Mouse (Mus musculus) cerebellum, postnatal 36 days (tissue): ENCODE data around the gene 9330182L06Rik.

Experiments used
- DNase-seq, 2 experiments: peaks; one replicate each; pipeline ENCODE4 v3.0.0; 2021 to 2022; ENCODE audit warnings: mixed read lengths in 2 of 2

The 9330182L06Rik gene

DNA sequence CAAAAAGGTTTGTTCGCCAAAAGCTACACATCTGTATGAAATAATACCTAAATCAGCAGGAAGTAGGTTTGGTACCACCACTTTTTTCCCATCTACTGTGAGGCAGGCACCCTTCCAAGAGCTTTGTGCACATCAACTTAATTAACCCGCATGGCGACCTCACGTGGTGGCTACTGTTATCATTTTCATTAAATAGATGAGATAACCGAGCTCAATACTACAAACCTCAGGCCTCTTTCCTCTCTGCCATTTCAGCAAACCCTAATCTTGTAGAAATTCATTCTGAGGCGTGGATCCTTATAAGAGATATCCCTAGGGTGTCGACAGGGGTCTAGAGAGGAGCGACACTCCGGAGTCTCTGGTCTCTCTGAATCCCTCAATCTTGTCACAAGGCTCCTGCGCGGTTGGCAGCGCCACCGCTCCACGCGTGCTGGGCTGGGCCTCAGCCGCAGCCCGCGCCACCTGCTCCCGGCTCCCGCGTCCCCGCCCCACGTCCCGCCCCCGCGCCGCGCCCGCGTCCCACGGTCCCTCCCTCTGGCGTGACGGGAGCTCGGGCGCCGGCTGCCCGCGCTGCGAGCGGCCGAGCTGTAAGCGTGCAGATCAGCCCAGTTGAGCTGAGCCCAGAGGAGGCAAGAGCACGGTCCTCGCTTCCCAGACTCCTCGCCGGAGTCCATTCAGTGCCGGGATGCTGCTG, at the start of gene 9330182L06Rik:
Gene 9330182L06Rik (plus strand): TSS at position 533 of the 694 bp plus-strand sequence.
- DNase-seq: peak; percentile 83 to 89

DNA sequence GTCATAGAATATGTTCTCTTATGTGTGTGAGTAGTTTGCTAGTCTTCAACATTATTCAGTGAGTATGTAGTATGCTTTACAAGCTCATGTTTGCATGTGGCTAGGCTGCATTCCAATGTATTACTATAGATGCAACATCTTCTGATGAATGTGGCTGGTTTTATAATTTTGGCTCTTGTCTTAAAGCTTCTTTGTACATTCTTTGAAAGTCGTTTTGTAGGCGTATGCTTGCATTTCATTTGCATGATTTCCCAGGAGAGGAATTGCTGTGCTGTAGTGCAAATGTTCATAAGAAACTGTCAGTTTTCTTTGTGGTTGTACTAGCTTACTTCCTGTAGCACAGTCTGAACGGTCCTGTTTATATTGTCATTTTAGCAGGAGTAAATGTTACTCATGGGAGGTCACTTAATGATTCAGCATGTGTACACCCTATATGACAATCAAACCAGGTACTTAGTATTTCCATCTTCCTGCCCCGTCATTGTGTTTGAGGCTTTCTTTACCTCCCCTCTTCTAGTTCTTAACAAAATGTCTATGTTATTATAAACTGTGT, 38.4 kb upstream of the 9330182L06Rik start:
- DNase-seq: no peak

DNA sequence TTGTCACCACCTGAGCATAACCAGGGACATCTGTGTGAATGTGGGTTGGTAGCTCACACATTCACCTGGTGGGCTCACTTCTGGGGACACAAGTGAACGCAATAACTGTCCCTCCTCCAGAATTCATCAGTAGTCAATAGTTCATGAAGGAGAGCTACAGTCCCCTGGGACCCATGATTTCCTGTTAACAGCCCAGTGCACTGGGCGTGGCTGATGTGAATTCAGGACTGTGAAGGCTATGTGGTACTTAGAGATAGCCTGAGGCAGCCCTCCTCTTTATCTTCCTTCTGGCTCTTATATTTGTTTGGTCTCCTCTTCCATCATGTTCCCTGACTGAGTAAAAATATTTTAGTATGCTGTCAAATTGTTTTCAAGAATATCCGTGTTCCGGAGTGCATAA, 1.6 kb upstream of the 9330182L06Rik start:
- DNase-seq: no peak

DNA sequence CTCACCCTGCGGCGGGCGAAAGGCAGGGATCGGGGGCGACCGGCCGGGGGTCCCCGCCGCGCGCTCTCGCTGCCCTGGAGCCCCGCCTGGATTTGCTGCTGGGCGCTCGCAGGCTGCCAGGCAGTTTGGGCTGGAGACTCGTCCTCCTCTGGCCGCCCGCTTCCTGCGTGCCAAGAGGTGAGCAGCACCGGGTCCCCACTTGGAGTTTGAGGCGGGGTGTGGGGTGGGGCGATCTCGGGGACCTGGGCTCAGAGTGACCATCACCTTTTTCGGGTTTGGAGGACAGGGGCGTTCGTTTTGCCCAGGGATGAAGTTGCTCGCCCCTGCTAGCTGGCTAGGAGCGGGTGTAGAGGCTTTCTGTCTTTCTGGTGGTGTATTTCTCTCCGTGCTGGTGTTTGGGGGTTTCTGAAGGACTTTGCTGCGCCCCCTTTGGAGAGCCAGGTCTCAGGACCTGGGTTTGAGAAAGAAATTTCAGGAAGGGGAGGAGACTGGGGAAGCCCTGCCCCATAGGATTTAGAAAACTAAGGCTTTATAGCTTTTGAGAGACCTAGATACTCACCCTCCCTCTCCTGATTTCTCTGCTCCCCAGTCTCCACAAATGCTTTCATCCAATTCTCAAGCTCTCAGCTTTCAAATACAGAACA, 484 bp downstream of the 9330182L06Rik start:
- DNase-seq: no peak

DNA sequence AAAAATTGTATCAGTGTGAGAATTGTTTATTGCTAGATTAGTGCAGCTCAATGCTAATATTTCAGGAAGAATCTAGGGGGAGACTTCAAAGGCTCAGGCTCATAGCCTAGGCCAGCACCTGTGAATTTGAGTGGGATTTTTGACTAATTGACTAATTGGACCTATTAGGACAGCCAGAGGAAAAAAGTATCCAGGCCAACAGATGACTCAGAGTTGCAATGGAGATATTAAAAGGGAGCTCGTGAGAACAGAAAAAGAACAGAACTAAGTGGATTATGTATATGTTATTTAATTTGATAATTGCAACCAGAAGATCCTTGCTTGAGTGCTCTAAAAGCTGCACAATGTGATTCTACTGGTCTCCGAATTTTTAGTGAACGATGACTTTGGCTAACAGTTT, 3.7 kb downstream of the 9330182L06Rik start:
- DNase-seq: no peak

DNA sequence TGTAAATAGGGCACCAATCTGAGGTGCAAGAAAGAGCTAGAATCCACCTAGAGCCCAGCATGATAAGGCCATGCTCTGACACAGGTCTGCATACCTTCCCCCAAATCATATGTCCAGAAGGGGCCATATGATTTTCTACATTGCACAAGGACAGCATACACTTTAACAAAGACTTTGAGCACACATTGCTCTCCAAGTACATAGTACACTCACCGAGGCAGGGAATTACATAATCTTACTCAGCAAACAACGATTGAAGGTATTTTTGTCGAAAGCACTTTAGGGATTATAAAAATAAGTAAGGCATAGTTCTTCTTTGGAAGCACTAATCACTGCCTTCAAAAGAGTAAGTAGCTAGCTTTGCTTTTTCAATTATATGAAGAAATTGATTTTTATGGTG, 7.1 kb downstream of the 9330182L06Rik start:
- no peak for DNase-seq

DNA sequence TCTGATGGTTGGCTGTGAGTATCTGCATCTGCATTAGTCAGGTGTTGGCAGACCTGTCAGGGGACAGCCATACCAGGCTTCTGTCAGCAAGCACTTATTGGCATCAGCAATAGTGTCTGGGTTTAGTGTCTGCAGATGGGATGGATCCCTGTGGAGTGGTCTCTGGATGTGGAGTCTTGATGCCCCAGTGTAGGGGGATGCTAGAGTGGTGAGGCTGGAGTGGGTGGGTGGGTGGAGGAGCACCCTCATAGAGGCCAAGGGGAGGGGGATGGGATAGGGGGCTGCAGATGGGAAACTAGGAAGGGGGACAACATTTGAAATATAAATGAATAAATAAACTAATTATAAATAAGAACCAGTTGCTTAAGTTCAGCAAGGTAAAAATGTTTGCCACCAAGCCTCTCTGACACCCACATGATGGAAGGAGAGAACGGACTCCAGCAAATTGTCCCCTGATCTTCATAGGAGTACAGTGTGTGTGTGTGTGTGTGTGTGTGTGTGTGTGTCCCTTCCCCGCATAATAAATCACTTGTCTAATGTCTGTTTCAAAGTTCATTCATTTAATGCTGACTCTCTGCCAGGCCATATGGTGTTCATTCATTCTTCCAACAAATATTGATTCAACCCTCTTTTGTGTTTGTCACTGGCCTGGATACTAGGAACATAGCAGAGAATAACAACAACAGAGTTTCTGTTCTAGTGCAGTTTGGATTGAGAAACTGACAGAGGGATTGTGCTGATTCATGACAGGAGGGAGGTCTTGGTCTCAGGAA, 30.0 kb downstream of the 9330182L06Rik start:
- DNase-seq: no peak

DNA sequence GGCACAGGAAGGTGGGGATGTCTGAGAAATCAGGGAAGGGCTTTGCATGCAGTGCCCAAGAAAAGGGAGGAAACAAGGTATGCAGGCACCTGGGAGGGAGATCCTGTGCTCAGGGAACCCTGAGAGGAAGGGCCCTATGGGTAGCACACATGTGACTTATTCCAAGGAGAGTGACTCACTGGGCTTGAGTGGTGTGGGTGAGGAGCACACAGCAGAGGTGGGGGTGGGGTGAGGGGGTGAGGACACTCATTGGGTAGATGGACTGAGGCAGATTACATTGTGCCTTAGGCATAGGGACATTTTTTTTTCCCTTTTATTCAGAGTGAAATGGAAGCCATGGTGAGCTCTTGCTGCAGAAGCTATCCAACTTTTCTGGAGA, 30.6 kb downstream of the 9330182L06Rik start:
- no peak for DNase-seq

DNA sequence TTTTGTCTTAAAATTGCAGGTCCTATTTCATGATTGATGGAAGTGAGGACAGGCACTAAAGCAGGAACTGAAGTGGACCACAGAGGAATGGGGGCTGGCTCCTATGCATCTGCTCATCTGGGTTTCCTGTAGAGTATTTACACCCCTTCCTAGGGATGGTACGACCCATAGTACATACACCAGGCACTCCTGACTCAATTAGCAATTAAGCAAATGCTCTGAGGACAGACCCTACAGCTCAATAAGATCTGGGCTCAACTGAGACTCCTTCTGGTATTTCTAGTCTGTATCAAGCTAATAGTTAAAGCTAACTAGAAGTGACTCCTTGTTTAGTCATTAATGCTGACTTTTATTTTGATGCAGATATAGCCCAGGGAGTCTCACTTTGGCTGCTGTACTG, 60.9 kb downstream of the 9330182L06Rik start:
- DNase-seq: no peak

DNA sequence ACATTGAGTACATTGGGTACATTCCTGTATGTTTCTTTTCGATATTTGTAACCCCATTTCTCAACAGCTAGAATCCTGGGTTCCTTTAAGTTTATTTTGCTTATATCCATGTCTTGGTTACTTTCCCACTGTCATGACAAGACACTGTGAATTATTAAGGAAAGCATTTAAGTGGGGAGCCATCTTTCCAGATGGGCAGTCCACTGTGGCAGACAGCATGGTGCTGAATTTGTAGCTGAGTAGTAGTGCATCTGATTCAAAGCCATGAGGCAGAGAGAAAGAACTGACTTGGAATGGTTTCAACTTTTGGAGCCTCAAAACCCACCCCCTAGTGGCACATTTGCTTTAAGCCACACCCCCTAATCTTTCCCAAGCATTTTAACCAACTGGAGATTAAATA, 61.6 kb downstream of the 9330182L06Rik start:
- no peak for DNase-seq

DNA sequence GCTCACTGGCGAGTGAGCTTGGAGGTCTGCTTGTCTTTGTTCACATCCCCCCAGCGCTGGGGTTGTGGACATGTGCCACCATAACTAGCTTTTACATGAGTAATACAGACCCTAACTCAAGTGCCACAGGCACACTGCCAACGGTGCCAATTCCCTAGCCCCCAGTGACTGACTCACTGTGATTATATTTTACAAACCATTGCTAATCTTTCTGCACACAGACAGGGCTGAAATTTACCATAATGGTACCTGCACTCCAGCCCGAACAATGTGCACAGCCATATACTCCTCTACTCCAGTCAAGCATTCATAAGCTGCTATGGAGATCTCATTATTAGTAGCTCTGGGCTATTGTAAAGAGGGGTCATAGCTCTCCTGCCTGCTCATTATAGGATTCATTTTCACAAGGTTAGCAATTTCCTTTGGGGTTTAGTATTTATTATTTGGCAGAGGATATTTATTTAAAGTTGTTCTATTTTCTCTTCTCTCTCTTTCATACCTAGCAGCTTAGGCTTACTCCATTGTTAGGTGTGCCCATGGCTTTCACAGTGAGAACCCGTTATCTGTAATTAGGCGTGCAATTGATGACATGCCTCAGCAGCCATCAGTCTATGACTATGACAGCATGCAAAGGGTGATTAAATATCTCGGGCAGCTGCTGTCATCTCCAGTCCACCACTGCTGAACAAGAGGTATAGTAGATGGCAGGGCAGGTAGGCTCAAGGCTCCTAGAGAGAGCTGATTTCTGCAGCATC, 73.0 kb downstream of the 9330182L06Rik start:
- no peak for DNase-seq

DNA sequence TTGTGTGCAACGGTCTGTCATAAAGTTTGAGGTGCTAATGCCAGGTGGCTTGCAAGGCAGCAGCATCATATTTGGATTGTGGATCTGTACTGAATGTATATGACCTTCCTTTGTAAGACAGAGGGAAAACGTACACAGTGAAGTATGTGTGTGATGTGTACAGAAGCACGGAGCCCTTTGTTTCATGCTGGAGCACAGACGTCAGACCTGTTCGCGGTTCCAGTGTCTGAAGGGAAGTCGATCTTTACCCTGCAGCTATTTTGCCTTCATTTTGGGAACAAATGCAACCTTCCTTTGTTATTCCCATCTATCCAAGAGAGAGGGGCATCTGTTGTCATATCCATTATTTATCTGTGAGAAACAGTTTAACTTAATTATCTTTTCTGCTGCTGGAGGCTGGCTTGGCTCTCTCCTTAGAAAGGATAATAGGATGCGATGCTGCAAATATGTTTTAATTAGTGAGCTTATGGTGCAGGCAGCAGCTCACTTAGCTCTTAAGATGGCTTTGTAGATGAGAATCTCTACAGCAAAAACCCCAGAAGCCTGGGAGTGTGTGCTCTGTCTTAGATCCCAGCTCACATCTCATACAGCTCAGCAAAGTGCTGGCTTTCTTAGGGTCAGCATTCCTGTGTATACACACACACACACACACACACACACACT, 73.7 kb downstream of the 9330182L06Rik start:
- no peak for DNase-seq

DNA sequence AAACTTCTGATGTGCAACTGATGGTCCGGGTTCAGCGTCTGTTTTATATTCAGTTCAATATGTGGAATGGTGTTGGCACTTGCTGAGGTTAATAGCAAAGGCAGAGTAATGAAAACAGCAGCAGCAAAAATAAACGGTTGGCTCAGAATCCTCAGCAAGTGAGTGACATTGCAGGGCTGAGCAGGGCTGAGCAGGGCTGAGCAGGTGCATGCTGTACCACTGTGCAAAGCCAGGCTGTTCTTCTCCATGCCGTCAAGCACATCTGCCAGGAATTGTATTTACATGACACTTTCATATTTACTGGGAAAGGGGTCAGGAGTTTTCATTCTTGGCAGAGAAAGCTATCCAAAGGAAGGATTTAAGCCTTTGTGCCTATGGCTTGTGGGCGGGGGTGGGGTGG, 78.7 kb downstream of the 9330182L06Rik start:
- peak in 1 of 2 experiments; percentile 24 for DNase-seq

DNA sequence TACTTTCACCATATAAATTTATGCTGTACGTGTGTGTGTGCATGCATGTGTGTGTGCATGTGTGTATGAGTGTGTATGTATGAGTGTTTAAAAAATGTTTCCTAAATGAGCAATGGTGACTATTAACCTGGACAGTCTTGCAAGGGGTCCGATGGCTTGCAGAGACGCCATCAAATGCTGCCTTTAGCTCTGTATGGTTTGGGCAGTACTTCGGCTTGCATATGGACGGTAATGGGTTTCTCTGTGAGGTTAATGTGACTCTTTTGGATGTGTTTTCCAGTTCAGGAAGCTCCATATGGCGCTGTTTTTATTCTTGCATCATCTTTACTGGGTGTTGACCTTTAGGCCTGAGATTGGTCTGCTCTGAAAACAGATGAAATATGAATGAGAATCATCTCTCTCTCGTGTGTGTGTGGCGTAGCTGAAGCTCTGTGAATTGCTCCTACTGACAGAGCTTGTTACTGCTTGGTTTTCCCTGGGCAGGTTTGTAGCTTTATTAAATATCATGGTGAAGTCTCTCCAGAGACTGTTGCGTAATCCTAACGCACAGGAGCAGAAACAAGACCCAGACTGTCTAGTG, 79.2 kb downstream of the 9330182L06Rik start:
- peak; percentile 22 to 57 for DNase-seq

DNA sequence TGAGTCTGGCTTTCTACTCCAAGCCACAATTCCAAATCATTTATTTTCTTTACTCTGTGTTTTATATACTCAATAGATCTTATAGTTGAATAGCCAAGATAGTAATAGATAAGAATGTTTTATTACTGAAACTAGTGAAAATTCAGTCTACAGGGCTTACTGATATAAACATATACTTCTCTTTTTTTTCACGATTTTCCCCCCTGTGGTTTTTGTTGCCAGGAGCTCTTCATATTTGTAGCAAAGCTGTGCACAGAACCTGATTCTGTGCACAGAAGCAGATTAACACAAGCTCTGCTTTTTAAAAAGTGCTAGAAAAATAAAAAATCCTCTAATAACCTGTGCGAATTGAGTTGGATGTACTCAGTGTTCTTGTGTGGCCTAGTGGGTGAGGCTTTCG, 79.7 kb downstream of the 9330182L06Rik start:
- no peak for DNase-seq

DNA sequence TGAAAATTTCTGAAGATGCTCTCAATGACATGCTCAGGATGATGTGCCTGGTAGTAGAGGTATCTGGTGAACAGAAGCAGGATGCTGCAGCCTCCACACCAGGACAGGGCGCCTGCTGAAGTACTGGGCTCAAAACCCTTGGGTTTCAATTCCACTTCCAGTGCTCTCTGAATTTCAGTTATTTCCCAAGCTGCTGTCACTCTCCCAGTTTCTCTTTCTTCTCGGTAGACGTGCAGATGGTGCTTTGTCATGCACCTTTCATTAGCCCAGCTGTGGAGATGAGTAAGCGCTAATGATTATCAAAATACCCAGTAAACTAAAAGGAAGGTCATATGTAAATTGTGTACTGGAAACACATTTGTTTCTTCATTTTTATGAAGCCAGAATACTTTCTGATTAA, 80.6 kb downstream of the 9330182L06Rik start:
- no peak for DNase-seq

DNA sequence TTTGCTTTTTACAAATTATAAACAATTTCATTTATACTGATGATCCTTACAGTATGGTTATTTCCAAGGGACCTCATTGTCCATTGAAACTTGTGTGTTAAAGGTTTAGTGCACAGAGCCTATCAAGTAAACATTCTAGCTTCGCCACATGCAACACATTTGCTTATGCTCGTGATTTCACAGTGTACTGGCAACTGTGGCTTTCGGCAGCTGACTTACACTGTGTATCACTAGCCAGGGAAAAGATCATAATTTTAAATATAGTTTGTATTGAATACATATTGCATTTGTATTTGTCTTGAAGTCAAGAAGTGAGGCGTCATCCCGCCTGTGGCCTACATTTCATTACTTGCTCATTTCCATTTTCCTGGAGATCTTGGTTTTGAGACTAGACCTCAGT, 86.2 kb downstream of the 9330182L06Rik start:
- no peak for DNase-seq

DNA sequence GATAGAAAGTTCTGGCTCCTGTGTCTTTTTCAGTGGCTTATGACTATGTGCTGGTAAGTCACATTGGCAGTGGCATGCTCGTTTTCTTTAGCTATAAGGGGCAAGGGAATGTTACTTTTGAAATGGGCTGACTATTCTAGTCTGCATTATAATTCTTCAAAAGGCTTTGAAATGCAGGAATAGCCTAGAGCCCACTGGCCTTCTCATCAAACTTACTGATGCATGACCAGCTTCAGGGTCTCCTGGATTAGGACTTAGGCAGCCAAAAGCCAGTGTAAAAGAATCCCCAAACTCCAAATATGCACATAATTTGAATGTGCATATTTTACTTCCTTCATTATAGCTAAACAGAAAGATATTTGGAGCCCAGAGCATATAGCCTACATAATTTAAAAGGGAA, 86.7 kb downstream of the 9330182L06Rik start:
- DNase-seq: no peak

DNA sequence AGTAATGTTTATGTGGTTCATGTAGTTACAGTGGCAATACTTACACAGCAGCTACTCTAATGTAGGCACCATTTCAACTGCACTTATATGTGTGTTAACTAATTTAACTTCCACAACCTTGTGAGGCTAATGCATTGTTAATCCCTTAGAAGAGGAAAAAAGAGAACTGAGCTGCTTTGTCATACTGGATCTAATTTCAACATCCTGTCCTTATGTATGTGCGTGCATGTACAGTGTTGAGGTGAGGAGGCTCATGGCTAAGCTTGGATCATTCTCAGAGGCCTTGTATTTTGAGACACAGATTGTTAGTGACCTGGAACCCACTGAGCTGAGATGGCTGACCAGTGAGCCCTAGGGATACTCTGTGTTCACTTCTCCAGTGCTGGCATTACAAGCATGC, 88.3 kb downstream of the 9330182L06Rik start:
- no peak for DNase-seq

DNA sequence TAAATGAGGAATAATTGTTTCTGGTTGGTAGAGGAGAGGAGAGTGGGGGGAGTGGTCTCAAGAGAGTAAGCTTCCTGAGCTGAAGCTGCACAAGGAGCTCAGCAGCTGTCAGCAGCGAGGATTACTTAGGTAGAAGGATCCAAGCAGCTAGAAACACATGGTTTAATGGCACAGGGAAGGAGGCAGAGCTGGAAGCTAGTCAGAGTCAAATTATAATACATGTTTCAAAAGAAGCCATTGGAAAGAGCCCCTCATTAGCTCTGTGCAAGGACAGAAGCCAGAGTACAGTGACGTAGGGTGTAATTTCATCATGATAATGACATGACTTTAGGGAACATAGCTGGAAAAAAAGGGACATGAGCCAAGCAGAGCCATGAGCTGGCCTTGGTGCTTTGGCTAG, 92.2 kb downstream of the 9330182L06Rik start:
- no peak for DNase-seq

DNA sequence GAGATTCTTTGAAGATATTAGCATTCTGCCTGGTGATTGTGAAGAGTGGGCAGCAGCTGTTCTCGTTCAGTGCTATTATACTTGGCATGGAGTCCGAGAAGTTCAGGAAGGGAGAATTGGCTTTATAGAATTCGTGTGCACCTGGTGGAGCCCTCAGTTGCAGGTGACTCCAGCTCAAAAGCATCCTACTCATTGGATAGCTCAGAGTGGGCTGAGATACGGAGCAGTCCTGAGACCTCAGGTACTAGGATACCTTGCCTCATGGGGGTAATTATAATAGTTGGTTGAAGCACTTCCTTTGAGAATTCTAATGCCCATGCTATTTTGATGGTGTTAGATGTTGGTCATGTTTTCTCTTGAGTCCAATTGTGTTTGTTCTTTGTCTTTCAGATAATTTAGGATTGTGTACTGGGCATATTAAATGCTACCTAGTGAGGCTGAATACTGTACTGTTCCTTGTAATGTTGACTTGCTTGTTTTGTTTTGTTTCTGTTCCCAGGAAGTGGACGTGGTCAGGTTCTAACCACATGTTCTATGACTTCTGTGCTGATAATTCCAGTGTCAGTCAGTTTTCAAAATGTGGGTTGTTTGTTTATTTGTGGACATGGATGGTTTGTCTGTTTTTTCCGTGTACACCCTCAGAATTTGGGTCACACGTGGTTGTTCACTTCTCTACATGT, 96.2 kb downstream of the 9330182L06Rik start:
- no peak for DNase-seq
